ENCODE assay signal across 10 mouse cellular contexts in genomic region chr14:58150471-58150855, GRCm38 (mm10).
DNase-seq lines count a peak whose midpoint lies in the region; ATAC-seq lines count a peak whose summit lies in the region.
"Had no signal": no experiment of that assay in that cellular context is flagged by ENCODE, and none has a peak within 500 bp of the region (broad histone marks: within the 10 kb centered on the region; RNA-seq: fewer than 3 reads in every experiment).

No protein-coding gene starts in this region.

- H3K27ac ChIP-seq in hindbrain, embryonic 13.5 days, result no peak overlapping the region
- H3K27ac ChIP-seq in hindbrain, embryonic 11.5 days (ENCODE audit: low read depth, low read length), result no peak overlapping the region
- H3K27ac ChIP-seq in forebrain, embryonic 16.5 days (ENCODE audit: low read length), result no peak overlapping the region
- no peak overlapping the region for H3K27ac ChIP-seq in midbrain, embryonic 16.5 days (ENCODE audit: low read length)
- H3K27ac ChIP-seq: lung, embryonic 15.5 days had no signal

- no peak for ATAC-seq in hindbrain, embryonic 13.5 days (ENCODE audit: low FRiP score)
- ATAC-seq in hindbrain, embryonic 11.5 days (ENCODE audit: low FRiP score), result no peak
- ATAC-seq in forebrain, embryonic 16.5 days, result no peak
- no peak for ATAC-seq in midbrain, embryonic 16.5 days

- 72% methylated on average over 13 of the region's 13 CpGs for WGBS in hindbrain, embryonic 13.5 days
- WGBS in hindbrain, embryonic 11.5 days, result 79% methylated on average over 13 of the region's 13 CpGs
- WGBS in forebrain, embryonic 16.5 days, result 40% methylated on average over 13 of the region's 13 CpGs
- 45% methylated on average over 13 of the region's 13 CpGs for whole genome bisulfite sequencing in midbrain, embryonic 16.5 days

- H3K9ac ChIP-seq in hindbrain, embryonic 13.5 days, result no peak overlapping the region
- no peak overlapping the region for H3K9ac ChIP-seq in hindbrain, embryonic 11.5 days (ENCODE audit: low read depth, low read length)
- H3K9ac ChIP-seq in forebrain, embryonic 16.5 days (replicated peaks; ENCODE audit: low read depth, low read length), result no peak overlapping the region
- H3K9ac ChIP-seq in midbrain, embryonic 16.5 days (ENCODE audit: low read depth, low read length), result no peak overlapping the region
- H3K9ac ChIP-seq: lung, embryonic 15.5 days had no signal

- H3K4me3 ChIP-seq in hindbrain, embryonic 13.5 days, result no peak overlapping the region
- no peak overlapping the region for H3K4me3 ChIP-seq in hindbrain, embryonic 11.5 days (ENCODE audit: low read depth, low read length)
- peak overlapping the region; percentile 12; the same call in 1 of the 2 replicates for H3K4me3 ChIP-seq in forebrain, embryonic 16.5 days (replicated peaks; ENCODE audit: low read length)
- H3K4me3 ChIP-seq in midbrain, embryonic 16.5 days (ENCODE audit: low read depth, low read length), result peak overlapping the region; percentile 13; the same call in 1 of the 2 replicates
- H3K4me3 ChIP-seq: lung, embryonic 15.5 days had no signal

- H3K27me3 ChIP-seq in hindbrain, embryonic 13.5 days, result no peaks in the 10 kb centered on the region
- no peaks in the 10 kb centered on the region for H3K27me3 ChIP-seq in hindbrain, embryonic 11.5 days (ENCODE audit: control insufficient read depth, insufficient read depth, low read length)
- H3K27me3 ChIP-seq in forebrain, embryonic 16.5 days (replicated peaks; ENCODE audit: control insufficient read depth, insufficient read depth, low read length), result no peaks in the 10 kb centered on the region
- no peaks in the 10 kb centered on the region for H3K27me3 ChIP-seq in midbrain, embryonic 16.5 days (ENCODE audit: control insufficient read depth, insufficient read depth, low read depth, low read length)
- H3K27me3 ChIP-seq: lung, embryonic 15.5 days had no signal

- H3K4me1 ChIP-seq in hindbrain, embryonic 13.5 days (replicated peaks), result peaks cover 10% of the 10 kb centered on the region
- H3K4me1 ChIP-seq in hindbrain, embryonic 11.5 days (replicated peaks; ENCODE audit: control insufficient read depth, insufficient read depth, low read length), result no peaks in the 10 kb centered on the region
- H3K4me1 ChIP-seq in forebrain, embryonic 16.5 days (replicated peaks; ENCODE audit: control insufficient read depth, insufficient read depth, low read length), result no peaks in the 10 kb centered on the region
- H3K4me1 ChIP-seq in midbrain, embryonic 16.5 days (ENCODE audit: control insufficient read depth, insufficient read depth, low read length), result no peaks in the 10 kb centered on the region
- H3K4me1 ChIP-seq: lung, embryonic 15.5 days had no signal

- peak overlapping the region; percentile 31 for H3K4me2 ChIP-seq in hindbrain, embryonic 13.5 days
- no peak overlapping the region for H3K4me2 ChIP-seq in hindbrain, embryonic 11.5 days (replicated peaks; ENCODE audit: low read depth, low read length)
- peak overlapping the region; percentile 45 for H3K4me2 ChIP-seq in forebrain, embryonic 16.5 days (ENCODE audit: low read length)
- H3K4me2 ChIP-seq in midbrain, embryonic 16.5 days (ENCODE audit: low read length), result peak overlapping the region; percentile 48
- H3K4me2 ChIP-seq: heart, embryonic 11.5 days; lung, embryonic 15.5 days had no signal

- no peaks in the 10 kb centered on the region for H3K36me3 ChIP-seq in hindbrain, embryonic 13.5 days
- H3K36me3 ChIP-seq in hindbrain, embryonic 11.5 days (ENCODE audit: control insufficient read depth, insufficient read depth, low read length), result no peaks in the 10 kb centered on the region
- no peaks in the 10 kb centered on the region for H3K36me3 ChIP-seq in forebrain, embryonic 16.5 days (ENCODE audit: control insufficient read depth, insufficient read depth)
- H3K36me3 ChIP-seq in midbrain, embryonic 16.5 days (ENCODE audit: control insufficient read depth, insufficient read depth, low read length), result no peaks in the 10 kb centered on the region
- H3K36me3 ChIP-seq: lung, embryonic 15.5 days had no signal

- DNase-seq in hindbrain, embryonic 11.5 days (ENCODE audit: low spot score), result no peak
- peak; percentile 19 for DNase-seq in embryo, embryonic 11 days
- no peak for DNase-seq in right cerebral cortex, postnatal 25 days
- no peak for DNase-seq in urinary bladder, postnatal 10 days (ENCODE audit: low spot score)
- DNase-seq: thymus, postnatal 4 days had no signal

- H3K9me3 ChIP-seq in hindbrain, embryonic 13.5 days, result no peaks in the 10 kb centered on the region
- H3K9me3 ChIP-seq in hindbrain, embryonic 11.5 days (ENCODE audit: control insufficient read depth, low read length), result no peaks in the 10 kb centered on the region
- no peaks in the 10 kb centered on the region for H3K9me3 ChIP-seq in forebrain, embryonic 16.5 days (ENCODE audit: control insufficient read depth, low read length)
- no peaks in the 10 kb centered on the region for H3K9me3 ChIP-seq in midbrain, embryonic 16.5 days (replicated peaks; ENCODE audit: control insufficient read depth, low read length, poor library complexity, severe bottlenecking)
- H3K9me3 ChIP-seq: lung, embryonic 15.5 days had no signal

Comparison
In these comparisons a context has a peak if more than half of its experiments do, and no peak if none do; other contexts are left out.
1. H3K4me3 ChIP-seq: peak in forebrain, embryonic 16.5 days (single experiment) and midbrain, embryonic 16.5 days (single experiment); none in hindbrain, embryonic 13.5 days (single experiment) and hindbrain, embryonic 11.5 days (single experiment).